Mouse (Mus musculus): ENCODE data around the gene Mtx1. TPM values are rescaled to one million over a fixed set of nuclear protein-coding genes. Genes with fewer than 3 reads are reported as not detected.
A peak's percentile ranks its signal among the peaks of the same experiment; 100 is the strongest.

The Mtx1 gene
- polyA plus RNA-seq, 1 experiment from 2014 or later: 234 TPM

- H3K36me3 ChIP-seq (ENCODE audit: control insufficient read depth, insufficient read depth, low read length): peaks cover 26% of the 10 kb centered on the region
- H3K9ac ChIP-seq (ENCODE audit: low read depth, low read length): no peak overlapping the region
- H3K4me1 ChIP-seq (ENCODE audit: control insufficient read depth, insufficient read depth, low read length): peaks cover 9% of the 10 kb centered on the region
- ATAC-seq: 0 out of 2 replicates have a peak, but pooled peaks have one; percentile 1
- WGBS: 80% methylated on average over 7 of the region's 7 CpGs
- no peak overlapping the region for H3K27ac ChIP-seq (ENCODE audit: low read length)
- H3K27me3 ChIP-seq (replicated peaks; ENCODE audit: control insufficient read depth, insufficient read depth, low read length): no peaks in the 10 kb centered on the region
- H3K9me3 ChIP-seq (ENCODE audit: control insufficient read depth, low read length): no peaks in the 10 kb centered on the region
- H3K4me2 ChIP-seq (ENCODE audit: low read depth, low read length): no peak overlapping the region
- no peak overlapping the region for H3K4me3 ChIP-seq (ENCODE audit: low read length)
Measured at GRCm38 (mm10) chr3:89176421-89176820, 50.5 kb downstream of the Mtx1 start.

GRCm38 (mm10) chr3:89175544-89175943 lies 51.3 kb downstream of the Mtx1 start:
- Histone ChIP-seq H3K27me3 (replicated peaks; ENCODE audit: control insufficient read depth, insufficient read depth, low read length) (no peaks in the 10 kb centered on the region), H3K4me2 (ENCODE audit: low read depth, low read length) (no peak overlapping the region), H3K9me3 (ENCODE audit: control insufficient read depth, low read length) (no peaks in the 10 kb centered on the region), H3K36me3 (ENCODE audit: control insufficient read depth, insufficient read depth, low read length) (peaks cover 27% of the 10 kb centered on the region), H3K27ac (ENCODE audit: low read length) (no peak overlapping the region), H3K4me1 (ENCODE audit: control insufficient read depth, insufficient read depth, low read length) (peaks cover 9% of the 10 kb centered on the region), H3K4me3 (ENCODE audit: low read length) (no peak overlapping the region), H3K9ac (ENCODE audit: low read depth, low read length) (no peak overlapping the region)
- WGBS: 91% methylated on average over 10 of the region's 10 CpGs
- ATAC-seq: no peak

- WGBS: 92% methylated on average over 11 of the region's 11 CpGs
Measured at GRCm38 (mm10) chr3:89174844-89175243, 52.0 kb downstream of the Mtx1 start.

GRCm38 (mm10) chr3:89166945-89167344 lies 59.9 kb downstream of the Mtx1 start:
- H3K4me3 ChIP-seq (ENCODE audit: low read length): no peak overlapping the region
- H3K4me2 ChIP-seq (ENCODE audit: low read depth, low read length): no peak overlapping the region
- H3K27me3 ChIP-seq (replicated peaks; ENCODE audit: control insufficient read depth, insufficient read depth, low read length): no peaks in the 10 kb centered on the region
- H3K9me3 ChIP-seq (ENCODE audit: control insufficient read depth, low read length): no peaks in the 10 kb centered on the region
- H3K36me3 ChIP-seq (ENCODE audit: control insufficient read depth, insufficient read depth, low read length): peaks cover 23% of the 10 kb centered on the region
- no peak for ATAC-seq
- no peak overlapping the region for H3K27ac ChIP-seq (ENCODE audit: low read length)
- WGBS: 93% methylated on average over 19 of the region's 19 CpGs
- H3K4me1 ChIP-seq (ENCODE audit: control insufficient read depth, insufficient read depth, low read length): peaks cover 18% of the 10 kb centered on the region
- no peak overlapping the region for H3K9ac ChIP-seq (ENCODE audit: low read depth, low read length)

More at GRCm38 (mm10) chr3:89174844-89175243, 52.0 kb downstream of the Mtx1 start:
- no peaks in the 10 kb centered on the region for H3K27me3 ChIP-seq (replicated peaks; ENCODE audit: control insufficient read depth, insufficient read depth, low read length)
- H3K4me1 ChIP-seq (ENCODE audit: control insufficient read depth, insufficient read depth, low read length): peaks cover 9% of the 10 kb centered on the region
- H3K9me3 ChIP-seq (ENCODE audit: control insufficient read depth, low read length): no peaks in the 10 kb centered on the region
- peaks cover 32% of the 10 kb centered on the region for H3K36me3 ChIP-seq (ENCODE audit: control insufficient read depth, insufficient read depth, low read length)
- no peak overlapping the region for H3K4me2 ChIP-seq (ENCODE audit: low read depth, low read length)
- H3K9ac ChIP-seq (ENCODE audit: low read depth, low read length): no peak overlapping the region
- ATAC-seq: no peak
- no peak overlapping the region for H3K27ac ChIP-seq (ENCODE audit: low read length)
- H3K4me3 ChIP-seq (ENCODE audit: low read length): no peak overlapping the region

- H3K9ac ChIP-seq (ENCODE audit: low read depth, low read length): peak overlapping the region; percentile 96
- H3K36me3 ChIP-seq (ENCODE audit: control insufficient read depth, insufficient read depth, low read length): peaks cover 18% of the 10 kb centered on the region
- H3K4me1 ChIP-seq (ENCODE audit: control insufficient read depth, insufficient read depth, low read length): peaks cover 19% of the 10 kb centered on the region
- 15% methylated on average over 12 of the region's 12 CpGs for WGBS
- peak overlapping the region; percentile 91 for H3K4me3 ChIP-seq (ENCODE audit: low read length)
- H3K27me3 ChIP-seq (replicated peaks; ENCODE audit: control insufficient read depth, insufficient read depth, low read length): no peaks in the 10 kb centered on the region
- peak overlapping the region; percentile 95 for H3K27ac ChIP-seq (ENCODE audit: low read length)
- peak overlapping the region; percentile 80 for H3K4me2 ChIP-seq (ENCODE audit: low read depth, low read length)
- ATAC-seq: no peak
- H3K9me3 ChIP-seq (ENCODE audit: control insufficient read depth, low read length): no peaks in the 10 kb centered on the region
Measured at GRCm38 (mm10) chr3:89165268-89165870, 61.5 kb downstream of the Mtx1 start.

GRCm38 (mm10) chr3:89164506-89165267 lies 62.2 kb downstream of the Mtx1 start, which contains the start of gene Clk2:
Gene Clk2, plus strand, starts transcription at chr3:89164795.
- H3K36me3 ChIP-seq (ENCODE audit: control insufficient read depth, insufficient read depth, low read length): peaks cover 13% of the 10 kb centered on the region
- H3K4me1 ChIP-seq (ENCODE audit: control insufficient read depth, insufficient read depth, low read length): peaks cover 23% of the 10 kb centered on the region
- H3K9me3 ChIP-seq (ENCODE audit: control insufficient read depth, low read length): no peaks in the 10 kb centered on the region
- H3K4me3 ChIP-seq (ENCODE audit: low read length): peak within 1 kb of the TSS; percentile 91
- no peaks in the 10 kb centered on the region for H3K27me3 ChIP-seq (replicated peaks; ENCODE audit: control insufficient read depth, insufficient read depth, low read length)
- ATAC-seq: peak; percentile 98
- H3K4me2 ChIP-seq (ENCODE audit: low read depth, low read length): peak within 1 kb of the TSS; percentile 80
- WGBS: under 1% methylated on average over 78 of the region's 79 CpGs
- peak within 1 kb of the TSS; percentile 96 for H3K9ac ChIP-seq (ENCODE audit: low read depth, low read length)
- H3K27ac ChIP-seq (ENCODE audit: low read length): peak within 1 kb of the TSS; percentile 95

- peaks cover 4% of the 10 kb centered on the region for H3K36me3 ChIP-seq (ENCODE audit: control insufficient read depth, insufficient read depth, low read length)
- 76% methylated on average over 5 of the region's 5 CpGs for WGBS
- peaks cover 28% of the 10 kb centered on the region for H3K4me1 ChIP-seq (ENCODE audit: control insufficient read depth, insufficient read depth, low read length)
- no peaks in the 10 kb centered on the region for H3K27me3 ChIP-seq (replicated peaks; ENCODE audit: control insufficient read depth, insufficient read depth, low read length)
- H3K9ac ChIP-seq (ENCODE audit: low read depth, low read length): peak overlapping the region; percentile 96
- peak overlapping the region; percentile 80; the same call in 1 of the 2 replicates for H3K4me2 ChIP-seq (ENCODE audit: low read depth, low read length)
- H3K9me3 ChIP-seq (ENCODE audit: control insufficient read depth, low read length): no peaks in the 10 kb centered on the region
- no peak overlapping the region for H3K27ac ChIP-seq (ENCODE audit: low read length)
- no peak for ATAC-seq
- H3K4me3 ChIP-seq (ENCODE audit: low read length): peak overlapping the region; percentile 91
Measured at GRCm38 (mm10) chr3:89163643-89164245, 63.1 kb downstream of the Mtx1 start.

- H3K27me3 ChIP-seq (replicated peaks; ENCODE audit: control insufficient read depth, insufficient read depth, low read length): 0 out of 2 replicates have a peak, but pooled peaks cover 3% of the 10 kb centered on the region
- H3K4me1 ChIP-seq (ENCODE audit: control insufficient read depth, insufficient read depth, low read length): peaks cover 28% of the 10 kb centered on the region
- H3K27ac ChIP-seq (ENCODE audit: low read length): no peak overlapping the region
- no peaks in the 10 kb centered on the region for H3K9me3 ChIP-seq (ENCODE audit: control insufficient read depth, low read length)
- no peak overlapping the region for H3K9ac ChIP-seq (ENCODE audit: low read depth, low read length)
- no peak for ATAC-seq
- WGBS: 77% methylated on average over 1 of the region's 1 CpGs
- no peaks in the 10 kb centered on the region for H3K36me3 ChIP-seq (ENCODE audit: control insufficient read depth, insufficient read depth, low read length)
- no peak overlapping the region for H3K4me3 ChIP-seq (ENCODE audit: low read length)
- no peak overlapping the region for H3K4me2 ChIP-seq (ENCODE audit: low read depth, low read length)
Measured at GRCm38 (mm10) chr3:89163123-89163522, 63.8 kb downstream of the Mtx1 start.

GRCm38 (mm10) chr3:89161786-89162185 lies 65.1 kb downstream of the Mtx1 start:
- Histone ChIP-seq H3K9me3 (ENCODE audit: control insufficient read depth, low read length) (no peaks in the 10 kb centered on the region), H3K4me3 (ENCODE audit: low read length) (no peak overlapping the region), H3K36me3 (ENCODE audit: control insufficient read depth, insufficient read depth, low read length) (no peaks in the 10 kb centered on the region), H3K27me3 (replicated peaks; ENCODE audit: control insufficient read depth, insufficient read depth, low read length) (0 out of 2 replicates have a peak, but pooled peaks cover 3% of the 10 kb centered on the region), H3K4me1 (ENCODE audit: control insufficient read depth, insufficient read depth, low read length) (peaks cover 28% of the 10 kb centered on the region), H3K9ac (ENCODE audit: low read depth, low read length) (no peak overlapping the region), H3K27ac (ENCODE audit: low read length) (no peak overlapping the region), H3K4me2 (ENCODE audit: low read depth, low read length) (no peak overlapping the region)
- 81% methylated on average over 4 of the region's 4 CpGs for WGBS
- ATAC-seq: no peak

Measured in intestine, embryonic 16.5 days (tissue).